Mouse (Mus musculus): ENCODE data around the gene Vmn1r212.
"Not testable (repeated sequence)": the region's sequence is repeated elsewhere in the genome, so short reads cannot be mapped to it uniquely, and the experiment has no call there.

Gene Vmn1r212

DNA sequence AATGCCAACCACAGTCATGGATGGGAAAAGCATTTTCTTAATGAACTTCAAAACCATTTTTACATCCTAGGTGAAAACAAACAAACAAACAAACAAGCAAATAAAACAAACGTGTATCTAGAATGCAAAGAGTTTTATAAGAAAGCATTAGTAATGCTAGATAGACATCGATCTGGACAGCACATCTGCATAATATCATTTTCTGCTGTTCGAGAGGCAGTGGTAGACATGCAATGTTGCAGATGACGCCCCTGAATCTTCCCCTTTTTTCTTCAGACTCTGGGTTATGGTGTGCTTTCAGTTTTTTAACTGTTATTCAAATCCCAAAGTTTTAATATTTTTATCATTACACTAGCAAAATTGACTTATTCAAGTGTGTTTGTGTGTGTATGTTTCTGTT lies at the start of gene Vmn1r212:
Vmn1r212 (minus strand) TSS at position 101 of the 400 bp plus-strand sequence.
- DNase-seq (ENCODE audit: low read depth, low spot score) = no peak

DNA sequence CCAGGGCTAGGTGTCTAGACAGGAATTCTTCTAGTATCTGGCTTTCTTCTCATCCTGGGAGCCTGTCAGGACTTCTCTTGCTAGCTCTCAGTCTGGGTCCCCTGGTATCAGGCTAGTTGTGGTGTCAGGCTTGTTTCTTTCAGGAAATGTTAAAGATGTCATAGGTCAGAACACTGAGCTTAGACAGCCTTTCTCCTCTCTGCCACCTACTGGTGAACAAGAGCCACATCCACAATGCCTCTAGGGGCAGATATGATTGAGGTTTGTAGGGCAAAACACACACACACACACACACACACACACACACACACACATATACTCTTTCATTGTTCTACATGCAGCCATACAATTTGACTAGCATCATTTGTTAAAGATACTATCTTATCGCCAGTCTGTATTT lies 4.7 kb downstream of the Vmn1r212 start:
- DNase-seq (ENCODE audit: low read depth, low spot score) = no peak

DNA sequence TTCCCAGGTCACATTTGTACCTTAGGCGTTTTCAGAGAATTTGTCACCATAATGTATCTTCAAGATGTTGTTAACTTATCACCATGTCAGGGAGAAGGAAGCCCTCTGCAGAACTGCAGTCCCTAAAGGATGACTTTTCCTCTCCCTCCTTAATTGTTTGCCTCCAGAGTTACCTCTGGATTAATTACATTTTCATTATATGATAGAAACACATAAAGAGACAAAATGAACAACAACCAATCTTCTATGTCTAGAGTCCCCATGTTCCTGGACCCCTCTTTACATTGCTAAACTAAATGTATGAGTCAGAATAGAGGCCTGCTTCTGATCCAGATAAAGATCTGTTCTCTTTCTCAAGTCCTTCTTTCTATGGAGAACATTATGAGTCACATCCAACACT lies 26.5 kb downstream of the Vmn1r212 start, which contains the start of gene Vmn1r211:
Vmn1r211 (minus strand) TSS at position 101 of the 400 bp plus-strand sequence.
- no peak for DNase-seq (ENCODE audit: low read depth, low spot score)

DNA sequence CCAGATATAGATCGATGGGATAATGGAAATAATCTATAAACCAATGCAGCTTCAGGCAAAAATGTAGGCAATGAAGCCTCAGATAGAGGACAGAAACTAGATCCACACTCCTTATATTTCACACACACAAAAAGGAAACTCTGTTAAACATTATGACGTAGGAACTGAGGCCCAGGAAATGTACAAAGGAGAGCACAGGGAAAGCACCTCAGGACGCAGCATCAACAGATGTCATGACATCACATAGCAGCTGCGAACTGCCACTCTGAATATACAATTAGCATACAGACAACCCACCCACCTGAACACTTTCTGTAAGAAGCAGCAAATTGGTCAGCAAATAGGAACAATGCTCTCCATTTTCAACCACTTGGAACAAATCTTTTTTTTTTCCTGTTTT lies 29.2 kb downstream of the Vmn1r212 start:
- DNase-seq (ENCODE audit: low read depth, low spot score) = no peak

DNA sequence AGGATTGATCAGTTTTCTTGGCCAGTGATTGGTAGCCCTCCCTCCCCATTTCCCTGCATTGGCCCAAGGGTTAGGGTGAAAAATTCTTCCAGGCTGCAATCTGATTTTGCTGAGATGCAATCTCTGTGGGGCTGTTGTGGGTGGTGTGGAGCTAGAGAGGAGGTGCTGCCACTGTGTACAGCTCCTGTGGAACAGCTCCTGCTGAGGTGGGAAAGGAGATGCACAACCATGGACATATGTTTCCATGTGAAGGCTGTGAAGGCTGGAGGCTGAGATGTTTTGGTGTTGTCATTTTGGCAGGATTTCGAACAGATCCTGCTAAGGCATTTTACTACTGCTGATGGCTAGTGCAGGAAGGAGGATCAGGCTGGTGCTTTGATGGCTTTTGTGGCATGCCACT lies 37.2 kb downstream of the Vmn1r212 start:
- no peak for DNase-seq (ENCODE audit: low read depth, low spot score)

DNA sequence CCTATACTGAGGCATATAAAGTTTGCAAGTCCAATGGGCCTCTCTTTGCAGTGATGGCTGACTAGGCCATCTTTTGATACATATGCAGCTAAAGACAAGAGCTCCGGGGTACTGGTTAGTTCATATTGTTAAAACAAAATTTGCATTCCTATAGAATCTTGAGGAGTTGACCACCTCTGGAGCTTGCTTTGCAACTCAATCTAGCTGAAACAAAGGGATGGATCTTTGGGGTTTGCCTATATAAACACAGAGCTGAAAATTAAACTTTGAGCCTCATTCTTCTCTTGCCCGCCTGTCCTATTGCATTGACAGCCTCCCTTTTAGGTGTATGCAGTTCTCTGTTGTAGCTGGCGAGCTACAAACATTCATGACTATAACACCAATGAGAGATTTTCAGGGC lies 39.7 kb downstream of the Vmn1r212 start:
- not testable (repeated sequence) for DNase-seq (ENCODE audit: low read depth, low spot score)

Measured in CD4-positive, CD25-positive, alpha-beta regulatory T cell, adult 2 months (primary cell).